Mouse (Mus musculus) cerebellum, adult 2 months (tissue): ENCODE results near the gene Mgam.
"Not testable (repeated sequence)": the region's sequence is repeated elsewhere in the genome, so short reads cannot be mapped to it uniquely, and the experiment has no call there.

Experiments
- CTCF ChIP-seq: fragments of 200-500 bp; IDR thresholded peaks from 2 replicates; pipeline ENCODE4 v1.5.1; 2011; ENCODE audit warnings: low read depth, mild to moderate bottlenecking, control low read depth, low read length, moderate library complexity, borderline replicate concordance; ENCODE audit not compliant: insufficient read depth
- POLR2A ChIP-seq: fragments of 200-500 bp; IDR thresholded peaks from 2 replicates; pipeline ENCODE4 v1.6.1; 2011; ENCODE audit warnings: low read length, control low read depth, borderline replicate concordance; ENCODE audit not compliant: insufficient read depth

- TF ChIP-seq POLR2A, CTCF: not testable (repeated sequence)
These were observed 30.1 kb upstream of the Mgam start for GRCm38 (mm10) chr6:40598546-40598945.
